Mouse (Mus musculus): ENCODE results near the gene Plin5. TPM values are rescaled to one million over a fixed set of nuclear protein-coding genes. Genes with fewer than 3 reads are reported as not detected.

Plin5 gene
- polyA plus RNA-seq, 1 experiment, result not detected

- Histone ChIP-seq H3K4me3 (replicated peaks) (no peak overlapping the region), H3K36me3 (replicated peaks; ENCODE audit: low read length) (no peaks in the 10 kb centered on the region), H3K27me3 (replicated peaks) (peaks cover 73% of the 10 kb centered on the region), H3K9me3 (no peaks in the 10 kb centered on the region), H3K4me1 (peaks cover 70% of the 10 kb centered on the region)
- TF ChIP-seq FLI1 (IDR thresholded peaks at IDR 0.05; ENCODE audit: low read length), result no peak
- TF ChIP-seq GATA1 (IDR thresholded peaks at IDR 0.05; ENCODE audit: borderline replicate concordance, low read length), result no peak
These were observed 30.9 kb upstream of the Plin5 start for GRCm38 (mm10) chr17:56148280-56148679.

- Histone ChIP-seq H3K4me1 (peaks cover 69% of the 10 kb centered on the region), H3K27me3 (replicated peaks) (peaks cover 79% of the 10 kb centered on the region), H3K36me3 (replicated peaks; ENCODE audit: low read length) (no peaks in the 10 kb centered on the region), H3K4me3 (replicated peaks) (no peak overlapping the region), H3K9me3 (no peaks in the 10 kb centered on the region)
- no peak for TF ChIP-seq FLI1 (IDR thresholded peaks at IDR 0.05; ENCODE audit: low read length)
- no peak for TF ChIP-seq GATA1 (IDR thresholded peaks at IDR 0.05; ENCODE audit: borderline replicate concordance, low read length)
These were observed 30.0 kb upstream of the Plin5 start for GRCm38 (mm10) chr17:56147420-56147819.

GRCm38 (mm10) chr17:56146131-56146530 lies 28.7 kb upstream of the Plin5 start:
- Histone ChIP-seq H3K4me3 (replicated peaks) (no peak overlapping the region), H3K27me3 (replicated peaks) (peaks cover 88% of the 10 kb centered on the region), H3K36me3 (replicated peaks; ENCODE audit: low read length) (no peaks in the 10 kb centered on the region), H3K4me1 (peaks cover 73% of the 10 kb centered on the region), H3K9me3 (no peaks in the 10 kb centered on the region)
- no peak for TF ChIP-seq GATA1 (IDR thresholded peaks at IDR 0.05; ENCODE audit: borderline replicate concordance, low read length)

GRCm38 (mm10) chr17:56144546-56144945 lies 27.1 kb upstream of the Plin5 start:
- Histone ChIP-seq H3K4me1 (peaks cover 73% of the 10 kb centered on the region), H3K27me3 (replicated peaks) (peaks cover 100% of the 10 kb centered on the region), H3K4me3 (replicated peaks) (peak overlapping the region; percentile 26), H3K36me3 (replicated peaks; ENCODE audit: low read length) (no peaks in the 10 kb centered on the region), H3K9me3 (no peaks in the 10 kb centered on the region)
- TF ChIP-seq GATA1 (IDR thresholded peaks at IDR 0.05; ENCODE audit: borderline replicate concordance, low read length) (no peak), FLI1 (IDR thresholded peaks at IDR 0.05; ENCODE audit: low read length) (no peak)

GRCm38 (mm10) chr17:56141702-56142605 lies 24.6 kb upstream of the Plin5 start:
- TF ChIP-seq GATA1 (IDR thresholded peaks at IDR 0.05; ENCODE audit: borderline replicate concordance, low read length) (no peak), FLI1 (IDR thresholded peaks at IDR 0.05; ENCODE audit: low read length) (no peak)
- Histone ChIP-seq H3K27me3 (replicated peaks) (peaks cover 98% of the 10 kb centered on the region), H3K9me3 (no peaks in the 10 kb centered on the region), H3K4me1 (peaks cover 81% of the 10 kb centered on the region), H3K36me3 (replicated peaks; ENCODE audit: low read length) (no peaks in the 10 kb centered on the region), H3K4me3 (replicated peaks) (peak overlapping the region; percentile 83)

- no peak for TF ChIP-seq FLI1 (IDR thresholded peaks at IDR 0.05; ENCODE audit: low read length)
- TF ChIP-seq GATA1 (IDR thresholded peaks at IDR 0.05; ENCODE audit: borderline replicate concordance, low read length), result no peak
- Histone ChIP-seq H3K4me1 (peaks cover 79% of the 10 kb centered on the region), H3K36me3 (replicated peaks; ENCODE audit: low read length) (no peaks in the 10 kb centered on the region), H3K4me3 (replicated peaks) (peak within 1 kb of the TSS; percentile 94), H3K27me3 (replicated peaks) (peaks cover 79% of the 10 kb centered on the region), H3K9me3 (no peaks in the 10 kb centered on the region)
These were observed 22.6 kb upstream of the Plin5 start, which contains the start of gene Sema6b for GRCm38 (mm10) chr17:56139858-56140595. Gene Sema6b (minus strand): TSS chr17:56140343.

GRCm38 (mm10) chr17:56139355-56139754 lies 22.0 kb upstream of the Plin5 start:
- no peaks in the 10 kb centered on the region for H3K9me3 ChIP-seq
- peaks cover 82% of the 10 kb centered on the region for H3K4me1 ChIP-seq
- H3K4me3 ChIP-seq (replicated peaks), result peak overlapping the region; percentile 94
- TF ChIP-seq GATA1 (IDR thresholded peaks at IDR 0.05; ENCODE audit: borderline replicate concordance, low read length), result no peak
- no peak for TF ChIP-seq FLI1 (IDR thresholded peaks at IDR 0.05; ENCODE audit: low read length)
- peaks cover 73% of the 10 kb centered on the region for H3K27me3 ChIP-seq (replicated peaks)
- H3K36me3 ChIP-seq (replicated peaks; ENCODE audit: low read length), result no peaks in the 10 kb centered on the region

- H3K4me3 ChIP-seq (replicated peaks), result no peak overlapping the region
- TF ChIP-seq GATA1 (IDR thresholded peaks at IDR 0.05; ENCODE audit: borderline replicate concordance, low read length) (no peak), FLI1 (IDR thresholded peaks at IDR 0.05; ENCODE audit: low read length) (no peak)
- no peaks in the 10 kb centered on the region for H3K9me3 ChIP-seq
- peaks cover 85% of the 10 kb centered on the region for H3K4me1 ChIP-seq
- H3K27me3 ChIP-seq (replicated peaks), result peaks cover 59% of the 10 kb centered on the region
- H3K36me3 ChIP-seq (replicated peaks; ENCODE audit: low read length), result no peaks in the 10 kb centered on the region
These were observed 20.6 kb upstream of the Plin5 start for GRCm38 (mm10) chr17:56137839-56138613.

- TF ChIP-seq GATA1 (IDR thresholded peaks at IDR 0.05; ENCODE audit: borderline replicate concordance, low read length) (no peak), FLI1 (IDR thresholded peaks at IDR 0.05; ENCODE audit: low read length) (no peak)
- Histone ChIP-seq H3K9me3 (no peaks in the 10 kb centered on the region), H3K27me3 (replicated peaks) (peaks cover 45% of the 10 kb centered on the region), H3K4me3 (replicated peaks) (no peak overlapping the region), H3K4me1 (peaks cover 90% of the 10 kb centered on the region), H3K36me3 (replicated peaks; ENCODE audit: low read length) (peaks cover 6% of the 10 kb centered on the region)
These were observed 19.2 kb upstream of the Plin5 start for GRCm38 (mm10) chr17:56136558-56136957.
